Mouse (Mus musculus) frontal cortex, postnatal 10 days (tissue): ENCODE measurements around the gene Agbl5.
"Not testable (repeated sequence)": the region's sequence is repeated elsewhere in the genome, so short reads cannot be mapped to it uniquely, and the experiment has no call there.

Experiments
- DNase-seq, 2 experiments: peaks; one replicate each; pipeline ENCODE4 v3.0.0; 2022; ENCODE audit warnings: low spot score in 2 of 2, mixed read lengths in 1 of 2

The Agbl5 gene

GRCm38 (mm10) chr5:30888337-30889087 lies at the start of gene Agbl5:
Agbl5 (plus strand) TSS chr5:30888694.
- peak; percentile 92 to 96 for DNase-seq

- no peak for DNase-seq
These were observed 48.8 kb upstream of the Agbl5 start for GRCm38 (mm10) chr5:30839731-30840130.

GRCm38 (mm10) chr5:30841896-30842295 lies 46.6 kb upstream of the Agbl5 start:
- DNase-seq: no peak

- DNase-seq: no peak
These were observed 38.5 kb upstream of the Agbl5 start for GRCm38 (mm10) chr5:30849891-30850555.

- no peak for DNase-seq
These were observed 38.0 kb upstream of the Agbl5 start for GRCm38 (mm10) chr5:30850556-30850925.

- DNase-seq: no peak
These were observed 35.0 kb upstream of the Agbl5 start for GRCm38 (mm10) chr5:30853522-30853921.

- DNase-seq: no peak
These were observed 32.8 kb upstream of the Agbl5 start for GRCm38 (mm10) chr5:30855674-30856073.

GRCm38 (mm10) chr5:30856124-30856523 lies 32.4 kb upstream of the Agbl5 start:
- DNase-seq: no peak

GRCm38 (mm10) chr5:30863852-30864251 lies 24.6 kb upstream of the Agbl5 start:
- DNase-seq: no peak

- DNase-seq: no peak
These were observed 24.2 kb upstream of the Agbl5 start for GRCm38 (mm10) chr5:30864322-30864721.

GRCm38 (mm10) chr5:30866871-30867270 lies 21.6 kb upstream of the Agbl5 start:
- DNase-seq: no peak

- no peak for DNase-seq
These were observed 20.8 kb upstream of the Agbl5 start, which contains the start of gene Tmem214 for GRCm38 (mm10) chr5:30867712-30868111. Tmem214 (plus strand) TSS chr5:30868012.

GRCm38 (mm10) chr5:30868981-30869380 lies 19.5 kb upstream of the Agbl5 start:
- DNase-seq: no peak

GRCm38 (mm10) chr5:30869405-30870130 lies 18.9 kb upstream of the Agbl5 start:
- DNase-seq: peak; percentile 80 to 90

- no peak for DNase-seq
These were observed 18.4 kb upstream of the Agbl5 start for GRCm38 (mm10) chr5:30870131-30870406.

- DNase-seq: no peak
These were observed 15.9 kb upstream of the Agbl5 start for GRCm38 (mm10) chr5:30872574-30872973.

GRCm38 (mm10) chr5:30874365-30874764 lies 14.1 kb upstream of the Agbl5 start:
- DNase-seq: no peak

GRCm38 (mm10) chr5:30878616-30879015 lies 9.9 kb upstream of the Agbl5 start:
- DNase-seq: no peak

GRCm38 (mm10) chr5:30879347-30879943 lies 9.0 kb upstream of the Agbl5 start:
- DNase-seq: no peak

GRCm38 (mm10) chr5:30881839-30882238 lies 6.7 kb upstream of the Agbl5 start:
- DNase-seq: not testable (repeated sequence)

GRCm38 (mm10) chr5:30886209-30886608 lies 2.3 kb upstream of the Agbl5 start:
- DNase-seq: no peak

- no peak for DNase-seq
These were observed 1.8 kb upstream of the Agbl5 start for GRCm38 (mm10) chr5:30886731-30887130.
